Mouse (Mus musculus): ENCODE results near the gene Asic4. TPM values are rescaled to one million over a fixed set of nuclear protein-coding genes. Genes with fewer than 3 reads are reported as not detected.
A peak's percentile ranks its signal among the peaks of the same experiment; 100 is the strongest.

Asic4 gene
- polyA plus RNA-seq, 1 experiment from 2014 or later = 0.29 TPM

DNA sequence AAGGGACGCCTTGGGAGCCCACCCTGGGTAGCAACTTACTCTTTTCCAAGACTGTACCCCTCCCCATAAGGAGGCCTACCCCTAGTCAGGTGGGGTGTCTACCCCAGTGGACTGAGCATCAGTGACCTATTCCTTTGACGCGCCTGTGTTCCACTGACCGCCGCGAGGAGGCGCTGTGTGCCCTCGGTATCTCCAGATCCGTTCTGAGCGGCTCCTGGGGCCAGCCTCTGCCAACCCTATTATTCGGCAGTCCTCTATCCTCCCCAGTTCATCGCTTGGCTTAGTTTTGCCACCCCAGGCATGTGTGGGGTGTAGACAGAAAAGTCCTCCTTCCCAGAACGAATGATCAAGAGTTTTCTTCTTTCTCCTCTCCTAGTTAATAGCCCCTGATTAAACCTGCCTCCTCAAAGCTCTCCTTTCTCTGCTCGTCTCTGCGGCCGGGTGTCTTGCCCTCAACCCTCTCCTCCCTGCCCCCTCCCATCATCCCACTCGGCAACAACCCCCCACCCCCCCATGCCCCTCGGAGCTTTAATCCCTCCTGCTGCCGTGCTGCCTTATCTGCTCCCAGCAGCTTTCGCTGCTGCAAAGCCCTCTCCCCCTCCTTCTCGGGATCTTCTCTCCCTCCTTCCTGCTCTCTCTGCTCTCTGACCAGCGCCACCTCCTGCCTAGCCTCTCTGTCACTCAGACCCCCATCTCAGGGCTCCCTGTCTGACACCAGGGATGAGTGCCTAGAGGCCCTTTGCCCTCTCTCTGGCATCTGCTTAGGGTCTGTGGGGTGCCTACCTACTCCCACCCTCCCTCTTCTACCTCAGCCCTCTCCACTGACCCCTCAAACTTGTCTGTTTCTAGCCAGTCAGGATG is 4.3 kb upstream of the Asic4 start:
- Histone ChIP-seq H3K36me3 (replicated peaks; ENCODE audit: control insufficient read depth, insufficient read depth, low read depth, low read length) (no peaks in the 10 kb centered on the region), H3K4me3 (ENCODE audit: low read depth, low read length) (no peak overlapping the region), H3K4me1 (ENCODE audit: control insufficient read depth, insufficient read depth, low read length) (peaks cover 41% of the 10 kb centered on the region), H3K9me3 (replicated peaks; ENCODE audit: control insufficient read depth, low read length) (no peaks in the 10 kb centered on the region), H3K27ac (replicated peaks; ENCODE audit: low read depth, low read length) (peak overlapping the region; percentile 10; the same call in 1 of the 2 replicates), H3K27me3 (ENCODE audit: control insufficient read depth, insufficient read depth, low read length) (peaks cover 19% of the 10 kb centered on the region), H3K9ac (replicated peaks; ENCODE audit: low read length) (no peak overlapping the region; the same call in 1 of the 2 replicates), H3K4me2 (ENCODE audit: low read depth, low read length) (peak overlapping the region; percentile 0)
- DNase-seq (ENCODE audit: low spot score) = peak; percentile 87
- 0 out of 2 replicates have a peak, but pooled peaks have one; percentile 2 for ATAC-seq (replicated peaks; ENCODE audit: insufficient number of reproducible peaks, low FRiP score, low TSS enrichment, low read depth)
- under 1% methylated on average over 22 of the region's 22 CpGs for WGBS

DNA sequence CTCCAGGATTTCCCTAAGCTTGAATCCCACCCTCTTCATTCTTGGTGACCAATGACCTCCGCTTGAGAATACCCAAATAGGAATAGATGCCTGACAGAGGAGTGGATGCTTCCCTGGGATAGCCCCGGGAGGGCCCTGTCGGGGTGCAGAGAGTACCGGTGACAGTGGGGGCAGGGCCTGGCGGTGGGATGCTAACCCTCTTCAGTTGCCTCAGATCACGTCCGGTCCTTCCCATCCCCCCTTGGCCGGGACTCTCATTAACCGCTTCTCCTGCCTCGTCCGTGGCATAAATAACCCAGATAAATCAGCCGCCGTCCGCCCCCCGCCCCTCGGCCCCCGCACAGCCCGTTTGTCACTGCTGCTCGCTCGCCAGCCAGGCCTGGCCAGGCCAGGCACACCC is 3.6 kb upstream of the Asic4 start:
- peak overlapping the region; percentile 15 for H3K4me2 ChIP-seq (ENCODE audit: low read depth, low read length)
- H3K27me3 ChIP-seq (ENCODE audit: control insufficient read depth, insufficient read depth, low read length) = peaks cover 23% of the 10 kb centered on the region
- ATAC-seq (replicated peaks; ENCODE audit: insufficient number of reproducible peaks, low FRiP score, low TSS enrichment, low read depth) (no peak), DNase-seq (ENCODE audit: low spot score) (no peak)
- H3K4me1 ChIP-seq (ENCODE audit: control insufficient read depth, insufficient read depth, low read length) = peaks cover 44% of the 10 kb centered on the region
- H3K4me3 ChIP-seq (ENCODE audit: low read depth, low read length) = no peak overlapping the region
- H3K9me3 ChIP-seq (replicated peaks; ENCODE audit: control insufficient read depth, low read length) = no peaks in the 10 kb centered on the region
- 4% methylated on average over 20 of the region's 20 CpGs for WGBS
- peak overlapping the region; percentile 10 for H3K27ac ChIP-seq (replicated peaks; ENCODE audit: low read depth, low read length)
- H3K9ac ChIP-seq (replicated peaks; ENCODE audit: low read length) = peak overlapping the region; percentile 10; the same call in 1 of the 2 replicates
- H3K36me3 ChIP-seq (replicated peaks; ENCODE audit: control insufficient read depth, insufficient read depth, low read depth, low read length) = no peaks in the 10 kb centered on the region

DNA sequence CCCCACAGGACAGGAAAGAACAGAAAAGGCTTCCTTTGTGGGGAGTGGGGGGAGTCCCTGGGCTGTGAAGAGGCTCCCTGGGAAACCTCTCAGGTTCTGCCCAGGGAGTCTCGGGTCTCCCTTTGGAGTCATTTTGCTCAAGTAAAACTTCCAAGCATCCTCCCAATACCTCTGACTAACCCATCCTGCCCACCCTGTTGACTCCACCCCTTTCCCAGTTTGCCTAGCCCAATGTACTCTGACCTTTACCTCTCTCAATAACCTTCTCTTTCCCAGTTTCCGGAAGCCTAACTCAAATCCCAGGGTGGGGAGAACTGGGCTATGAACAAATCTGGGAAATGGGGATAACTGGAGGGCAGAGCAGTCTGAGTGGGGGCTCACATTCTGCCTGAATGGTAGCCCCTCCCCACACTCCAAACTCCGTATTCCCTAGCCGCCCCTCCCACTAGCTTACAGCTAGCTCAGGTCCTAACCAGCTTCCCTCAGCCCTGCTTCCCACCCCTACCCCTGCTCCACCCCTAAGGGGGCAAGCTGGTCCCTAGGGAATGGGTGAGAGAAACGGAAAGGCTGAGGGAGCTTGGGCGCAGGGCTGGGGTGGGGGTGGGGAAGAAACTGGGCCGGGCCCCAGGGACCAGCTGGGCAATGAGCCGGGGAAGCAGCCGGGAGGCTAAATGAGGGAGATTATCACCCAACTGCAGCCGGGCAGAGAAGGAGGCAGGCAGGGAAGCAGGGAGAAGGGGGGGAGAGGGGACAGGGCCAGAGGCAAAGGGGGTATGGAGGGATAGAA is 2.8 kb upstream of the Asic4 start:
- 4% methylated on average over 10 of the region's 10 CpGs for WGBS
- peak overlapping the region; percentile 27; the same call in 1 of the 2 replicates for H3K4me2 ChIP-seq (ENCODE audit: low read depth, low read length)
- H3K27me3 ChIP-seq (ENCODE audit: control insufficient read depth, insufficient read depth, low read length) = peaks cover 23% of the 10 kb centered on the region
- H3K9me3 ChIP-seq (replicated peaks; ENCODE audit: control insufficient read depth, low read length) = no peaks in the 10 kb centered on the region
- DNase-seq (ENCODE audit: low spot score) (no peak), ATAC-seq (replicated peaks; ENCODE audit: insufficient number of reproducible peaks, low FRiP score, low TSS enrichment, low read depth) (0 out of 2 replicates have a peak, but pooled peaks have one; percentile 5)
- no peaks in the 10 kb centered on the region for H3K36me3 ChIP-seq (replicated peaks; ENCODE audit: control insufficient read depth, insufficient read depth, low read depth, low read length)
- no peak overlapping the region for H3K9ac ChIP-seq (replicated peaks; ENCODE audit: low read length)
- H3K4me3 ChIP-seq (ENCODE audit: low read depth, low read length) = no peak overlapping the region
- H3K4me1 ChIP-seq (ENCODE audit: control insufficient read depth, insufficient read depth, low read length) = peaks cover 44% of the 10 kb centered on the region
- H3K27ac ChIP-seq (replicated peaks; ENCODE audit: low read depth, low read length) = peak overlapping the region; percentile 30; the same call in 1 of the 2 replicates

DNA sequence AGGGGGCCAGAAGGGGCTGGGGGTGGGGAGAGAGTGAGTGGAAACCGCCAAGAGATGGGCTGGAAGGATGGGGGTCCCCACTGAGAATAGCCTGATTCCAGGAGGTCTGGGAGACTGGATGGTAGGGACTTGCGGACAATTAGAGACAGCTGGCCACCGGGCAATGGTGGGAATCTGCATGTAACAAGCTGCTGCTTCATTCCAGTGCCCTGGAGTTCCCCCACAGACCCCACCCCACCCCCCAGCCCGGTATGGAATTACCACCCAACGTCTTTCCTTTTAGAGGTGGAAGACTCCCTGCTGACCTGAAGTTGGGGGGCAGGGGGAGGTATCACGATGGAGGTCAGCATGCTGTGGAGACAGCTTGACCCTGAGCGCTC is 2.2 kb upstream of the Asic4 start:
- no peak overlapping the region for H3K4me3 ChIP-seq (ENCODE audit: low read depth, low read length)
- H3K9me3 ChIP-seq (replicated peaks; ENCODE audit: control insufficient read depth, low read length) = no peaks in the 10 kb centered on the region
- peak overlapping the region; percentile 30; the same call in 1 of the 2 replicates for H3K27ac ChIP-seq (replicated peaks; ENCODE audit: low read depth, low read length)
- ATAC-seq (replicated peaks; ENCODE audit: insufficient number of reproducible peaks, low FRiP score, low TSS enrichment, low read depth) (no peak), DNase-seq (ENCODE audit: low spot score) (no peak)
- WGBS = 3% methylated on average over 7 of the region's 7 CpGs
- peak overlapping the region; percentile 27; the same call in 1 of the 2 replicates for H3K4me2 ChIP-seq (ENCODE audit: low read depth, low read length)
- H3K27me3 ChIP-seq (ENCODE audit: control insufficient read depth, insufficient read depth, low read length) = peaks cover 28% of the 10 kb centered on the region
- H3K4me1 ChIP-seq (ENCODE audit: control insufficient read depth, insufficient read depth, low read length) = peaks cover 41% of the 10 kb centered on the region
- H3K9ac ChIP-seq (replicated peaks; ENCODE audit: low read length) = no peak overlapping the region
- no peaks in the 10 kb centered on the region for H3K36me3 ChIP-seq (replicated peaks; ENCODE audit: control insufficient read depth, insufficient read depth, low read depth, low read length)

DNA sequence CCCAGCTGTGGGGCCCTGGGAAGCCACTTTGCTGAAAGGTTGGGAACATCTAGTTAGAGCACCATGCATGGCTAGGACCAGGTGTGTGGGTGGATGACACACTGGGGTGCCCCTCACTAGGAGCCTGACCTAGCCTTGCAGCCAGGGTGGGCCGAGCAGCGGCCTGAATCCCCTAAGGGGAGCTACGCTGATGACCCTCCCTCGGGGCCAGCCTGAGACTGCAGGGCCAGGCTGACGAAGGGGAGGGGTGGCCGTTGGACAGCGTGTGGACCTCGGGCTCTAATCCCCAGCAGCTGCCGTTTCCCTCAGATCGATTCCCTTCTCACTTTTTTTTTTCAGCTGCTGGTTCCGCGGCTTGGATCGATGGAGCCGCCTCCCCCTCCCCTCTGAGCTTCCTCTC is 1.3 kb upstream of the Asic4 start:
- Histone ChIP-seq H3K27ac (replicated peaks; ENCODE audit: low read depth, low read length) (0 out of 2 replicates have a peak overlapping the region, but pooled peaks have one; percentile 28), H3K27me3 (ENCODE audit: control insufficient read depth, insufficient read depth, low read length) (peaks cover 30% of the 10 kb centered on the region), H3K36me3 (replicated peaks; ENCODE audit: control insufficient read depth, insufficient read depth, low read depth, low read length) (no peaks in the 10 kb centered on the region), H3K4me3 (ENCODE audit: low read depth, low read length) (no peak overlapping the region), H3K9ac (replicated peaks; ENCODE audit: low read length) (no peak overlapping the region; the same call in 1 of the 2 replicates), H3K4me2 (ENCODE audit: low read depth, low read length) (peak overlapping the region; percentile 0; the same call in 1 of the 2 replicates), H3K4me1 (ENCODE audit: control insufficient read depth, insufficient read depth, low read length) (peaks cover 37% of the 10 kb centered on the region), H3K9me3 (replicated peaks; ENCODE audit: control insufficient read depth, low read length) (no peaks in the 10 kb centered on the region)
- ATAC-seq (replicated peaks; ENCODE audit: insufficient number of reproducible peaks, low FRiP score, low TSS enrichment, low read depth) = no peak
- DNase-seq (ENCODE audit: low spot score) = no peak
- WGBS = 0% methylated on average over 14 of the region's 14 CpGs

DNA sequence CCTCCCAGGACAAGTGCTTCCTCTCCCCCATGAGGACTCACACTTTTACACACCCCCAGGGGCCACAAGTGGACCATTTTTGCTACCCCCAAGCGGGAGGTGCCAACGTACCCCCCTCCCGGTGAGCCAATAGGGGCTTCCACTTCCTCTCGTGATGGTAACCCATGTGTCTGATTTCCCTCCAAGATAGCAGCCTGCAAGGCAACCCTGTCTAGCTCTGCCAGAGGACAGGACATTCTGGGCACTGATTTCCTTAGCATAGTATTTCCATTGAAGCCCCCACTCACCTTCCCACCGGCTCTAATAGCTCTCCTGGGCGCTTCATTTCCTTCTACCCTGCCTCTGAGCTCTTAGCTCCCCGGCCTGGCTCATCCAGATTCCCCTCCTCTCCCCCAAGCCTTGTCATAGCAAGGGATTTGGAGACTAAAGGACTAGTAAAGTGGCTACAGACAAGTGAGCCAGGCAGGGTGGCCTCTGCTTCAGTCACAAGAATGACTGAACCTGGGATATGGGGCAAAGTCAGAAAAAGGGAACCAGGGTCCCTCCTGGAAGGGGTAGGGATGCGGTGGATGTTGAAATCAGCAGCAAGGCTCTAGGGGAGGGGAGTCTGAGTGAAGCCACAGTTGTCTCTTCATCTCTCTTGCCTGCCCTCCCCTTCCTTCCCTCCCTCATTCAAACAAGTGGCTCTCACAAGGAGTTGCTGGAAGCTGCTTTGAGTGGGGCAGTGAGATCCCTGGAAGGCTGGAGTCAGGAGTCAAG is 680 bp upstream of the Asic4 start:
- H3K9ac ChIP-seq (replicated peaks; ENCODE audit: low read length) = no peak overlapping the region; the same call in 1 of the 2 replicates
- no peak overlapping the region; the same call in 1 of the 2 replicates for H3K27ac ChIP-seq (replicated peaks; ENCODE audit: low read depth, low read length)
- DNase-seq (ENCODE audit: low spot score) (no peak), ATAC-seq (replicated peaks; ENCODE audit: insufficient number of reproducible peaks, low FRiP score, low TSS enrichment, low read depth) (no peak)
- H3K4me1 ChIP-seq (ENCODE audit: control insufficient read depth, insufficient read depth, low read length) = peaks cover 34% of the 10 kb centered on the region
- no peak overlapping the region for H3K4me3 ChIP-seq (ENCODE audit: low read depth, low read length)
- no peaks in the 10 kb centered on the region for H3K9me3 ChIP-seq (replicated peaks; ENCODE audit: control insufficient read depth, low read length)
- H3K36me3 ChIP-seq (replicated peaks; ENCODE audit: control insufficient read depth, insufficient read depth, low read depth, low read length) = no peaks in the 10 kb centered on the region
- WGBS = 3% methylated on average over 8 of the region's 8 CpGs
- no peak overlapping the region for H3K4me2 ChIP-seq (ENCODE audit: low read depth, low read length)
- H3K27me3 ChIP-seq (ENCODE audit: control insufficient read depth, insufficient read depth, low read length) = peaks cover 30% of the 10 kb centered on the region

DNA sequence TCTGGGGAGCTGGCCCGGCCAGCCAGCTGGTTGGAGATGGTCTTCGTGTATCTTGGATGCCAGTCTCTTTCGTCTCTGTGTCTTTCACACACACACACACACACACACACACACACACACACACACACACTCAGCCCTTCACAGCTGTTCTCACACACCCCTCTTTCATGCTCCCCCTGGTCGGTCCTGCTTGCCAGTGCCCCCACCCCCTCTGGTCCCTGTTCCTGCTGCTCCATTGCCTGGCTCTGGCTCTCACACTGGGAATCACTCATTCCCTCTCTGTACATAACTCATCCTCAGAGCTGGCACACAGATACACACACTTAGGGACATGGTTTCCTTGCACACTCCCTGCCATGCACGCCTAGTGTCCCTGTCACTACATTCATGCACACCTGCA is 1.7 kb downstream of the Asic4 start:
- H3K4me3 ChIP-seq (ENCODE audit: low read depth, low read length) = no peak overlapping the region
- H3K27ac ChIP-seq (replicated peaks; ENCODE audit: low read depth, low read length) = no peak overlapping the region
- H3K4me2 ChIP-seq (ENCODE audit: low read depth, low read length) = no peak overlapping the region

More for the DNA sequence above, 1.7 kb downstream of the Asic4 start:
- Histone ChIP-seq H3K36me3 (replicated peaks; ENCODE audit: control insufficient read depth, insufficient read depth, low read depth, low read length) (no peaks in the 10 kb centered on the region), H3K4me1 (ENCODE audit: control insufficient read depth, insufficient read depth, low read length) (peaks cover 31% of the 10 kb centered on the region), H3K9me3 (replicated peaks; ENCODE audit: control insufficient read depth, low read length) (no peaks in the 10 kb centered on the region), H3K9ac (replicated peaks; ENCODE audit: low read length) (no peak overlapping the region), H3K27me3 (ENCODE audit: control insufficient read depth, insufficient read depth, low read length) (peaks cover 30% of the 10 kb centered on the region)
- ATAC-seq (replicated peaks; ENCODE audit: insufficient number of reproducible peaks, low FRiP score, low TSS enrichment, low read depth) (no peak), DNase-seq (ENCODE audit: low spot score) (no peak)
- 70% methylated on average over 5 of the region's 5 CpGs for WGBS
